Mouse (Mus musculus): ENCODE measurements around the gene E2f4. TPM values are rescaled to one million over a fixed set of nuclear protein-coding genes. Genes with fewer than 3 reads are reported as not detected.

Gene E2f4
- total and polyA plus RNA-seq, 3 experiments = 97.9 to 313 (median 98.5) TPM

DNA sequence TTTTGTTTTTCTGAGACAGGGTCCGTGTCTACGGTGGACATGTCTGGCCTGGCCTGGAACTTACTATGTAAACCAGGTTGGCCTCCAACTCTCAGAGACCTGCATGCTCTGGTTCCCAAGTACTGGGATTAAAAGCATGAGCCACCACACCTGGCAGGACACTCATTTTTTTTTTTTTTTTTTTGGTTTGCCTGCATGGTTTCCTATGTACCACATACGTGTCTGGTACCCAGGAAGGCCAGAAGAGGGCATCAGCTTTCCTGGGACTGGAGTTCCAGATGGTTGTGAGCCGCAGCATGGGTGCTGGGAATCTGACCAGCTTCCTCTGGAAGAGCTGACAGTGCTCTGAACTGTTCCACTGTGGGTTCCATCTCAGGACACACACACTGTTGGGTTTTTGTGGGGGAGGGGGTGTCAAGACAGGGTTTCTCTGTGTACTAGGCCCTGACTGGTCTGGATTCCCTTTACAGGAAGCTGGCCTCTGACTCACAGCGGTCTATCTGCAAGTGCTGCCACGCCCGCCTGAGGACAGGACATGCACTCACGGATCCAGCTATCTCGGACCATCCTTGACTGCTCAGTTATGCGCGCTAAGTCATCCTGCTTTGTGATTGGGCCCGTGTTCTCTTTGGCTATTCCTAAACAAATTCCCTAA is 36.0 kb upstream of the E2f4 start:
- H3K9me3 ChIP-seq (replicated peaks; ENCODE audit: insufficient read depth, low read length) = no peaks in the 10 kb centered on the region
- peaks cover 0 to 17% of the 10 kb centered on the region in 2 experiments; a peak in 2 of 4 replicates for H3K36me3 ChIP-seq (ENCODE audit: control insufficient read depth in 1 of 2, insufficient read depth in 2 of 2, low read length in 2 of 2)
- H3K4me1 ChIP-seq (ENCODE audit: control insufficient read depth in 1 of 2, insufficient read depth in 2 of 2, low read length in 2 of 2) = peaks cover 0 to 30% of the 10 kb centered on the region in 2 experiments; a peak in 2 of 4 replicates
- H3K79me2 ChIP-seq (ENCODE audit: control insufficient read depth, insufficient read depth, low read length, poor library complexity) = peaks cover 15% of the 10 kb centered on the region
- H3K27ac ChIP-seq (ENCODE audit: control insufficient read depth, low read depth, low read length) = peak overlapping the region; percentile 49
- peak; percentile 84 for DNase-seq (ENCODE audit: low read depth, low spot score)
- H3K9ac ChIP-seq (ENCODE audit: control insufficient read depth, low read depth, low read length, poor library complexity, severe bottlenecking) = no peak overlapping the region
- no peak overlapping the region for H3K4me3 ChIP-seq (ENCODE audit: control insufficient read depth in 1 of 2, insufficient read depth in 1 of 2, low read depth in 2 of 2, low read length in 2 of 2)
- H3K27me3 ChIP-seq (ENCODE audit: control insufficient read depth in 1 of 2, insufficient read depth in 2 of 2, low read length in 2 of 2) = no peaks in the 10 kb centered on the region
- TF ChIP-seq NELFE (IDR thresholded peaks at IDR 0.05; ENCODE audit: low read depth, low read length) = no peak
- no peak for TF ChIP-seq SMC3 (IDR thresholded peaks at IDR 0.05; ENCODE audit: low read depth, low read length)
- TF ChIP-seq TCF12 (IDR thresholded peaks at IDR 0.05; ENCODE audit: low read depth, low read length) = no peak
- no peak for TF ChIP-seq MAFK (IDR thresholded peaks at IDR 0.05; ENCODE audit: borderline replicate concordance, low read depth, low read length)
- TF ChIP-seq POLR2A (IDR thresholded peaks at IDR 0.05; ENCODE audit: control insufficient read depth in 1 of 2, insufficient read depth in 1 of 2, low read depth in 1 of 2, low read length in 2 of 2, poor library complexity in 1 of 2) = 0 out of 4 replicates have a peak, but pooled peaks of 1 of the 2 experiments have one; percentile 17
- TF ChIP-seq HCFC1 (IDR thresholded peaks at IDR 0.05; ENCODE audit: low read depth, low read length) = no peak
- TF ChIP-seq USF2 (IDR thresholded peaks at IDR 0.05; ENCODE audit: borderline replicate concordance in 1 of 2, insufficient read depth in 1 of 2, low read depth in 1 of 2, low read length in 2 of 2) = no peak
- TF ChIP-seq KAT2A (conservative IDR thresholded peaks at IDR 0.05; ENCODE audit: low read depth, low read length) = no peak
- TF ChIP-seq NRF1 (IDR thresholded peaks at IDR 0.05; ENCODE audit: insufficient read depth, low read depth, low read length, poor library complexity, severe bottlenecking) = no peak
- TF ChIP-seq EP300 (IDR thresholded peaks at IDR 0.05; ENCODE audit: low read depth in 1 of 2, low read length in 2 of 2) = peak; percentile 49 to 63
- TF ChIP-seq E2F4 (IDR thresholded peaks at IDR 0.05; ENCODE audit: borderline replicate concordance, low read depth, low read length) = no peak
- no peak for TF ChIP-seq BHLHE40 (IDR thresholded peaks at IDR 0.05; ENCODE audit: borderline replicate concordance, low read depth, low read length)
- TF ChIP-seq ZKSCAN1 (IDR thresholded peaks at IDR 0.05; ENCODE audit: low read depth, low read length) = no peak
- TF ChIP-seq RCOR1 (IDR thresholded peaks at IDR 0.05; ENCODE audit: low read depth, low read length) = no peak
- TF ChIP-seq ELF1 (IDR thresholded peaks at IDR 0.05; ENCODE audit: low read depth, low read length) = no peak
- no peak for TF ChIP-seq ETS1 (IDR thresholded peaks at IDR 0.05; ENCODE audit: low read depth, low read length)
- TF ChIP-seq POLR2AphosphoS5 (IDR thresholded peaks at IDR 0.05; ENCODE audit: borderline replicate concordance, low read depth, low read length) = no peak
- TF ChIP-seq ZC3H11A (IDR thresholded peaks at IDR 0.05; ENCODE audit: low read depth, low read length) = no peak
- TF ChIP-seq TBP (IDR thresholded peaks at IDR 0.05; ENCODE audit: low read depth, low read length) = 0 out of 2 replicates have a peak, but pooled peaks have one; percentile 40
- no peak for TF ChIP-seq MYC (IDR thresholded peaks at IDR 0.05; ENCODE audit: low read depth, low read length)
- TF ChIP-seq GABPA (IDR thresholded peaks at IDR 0.05; ENCODE audit: low read depth, low read length) = no peak
- TF ChIP-seq JUND (IDR thresholded peaks at IDR 0.05; ENCODE audit: low read depth, low read length) = no peak
- no peak for TF ChIP-seq CHD1 (IDR thresholded peaks at IDR 0.05; ENCODE audit: low read depth, low read length)
- TF ChIP-seq MAZ (IDR thresholded peaks at IDR 0.05; ENCODE audit: low read depth, low read length) = no peak
- TF ChIP-seq MXI1 (IDR thresholded peaks at IDR 0.05; ENCODE audit: low read depth, low read length) = no peak
- TF ChIP-seq ZNF384 (IDR thresholded peaks at IDR 0.05; ENCODE audit: low read depth, low read length) = peak; percentile 60
- TF ChIP-seq SIN3A (IDR thresholded peaks at IDR 0.05; ENCODE audit: low read length) = 0 out of 2 replicates have a peak, but pooled peaks have one; percentile 36
- TF ChIP-seq CTCF (IDR thresholded peaks at IDR 0.05 in 2 of 3, conservative IDR thresholded peaks at IDR 0.05 in 1 of 3; ENCODE audit: control insufficient read depth in 1 of 3, insufficient read depth in 1 of 3, low read depth in 2 of 3, low read length in 3 of 3, poor library complexity in 1 of 3, severe bottlenecking in 1 of 3) = peak; percentile 7 to 18 (median 17); a peak in 2 of 6 replicates
- TF ChIP-seq RAD21 (IDR thresholded peaks at IDR 0.05; ENCODE audit: low read depth, low read length) = no peak
- 0 out of 2 replicates have a peak, but pooled peaks have one; percentile 18 for TF ChIP-seq GATA1 (IDR thresholded peaks at IDR 0.05; ENCODE audit: low read depth, low read length)
- no peak for TF ChIP-seq UBTF (IDR thresholded peaks at IDR 0.05; ENCODE audit: borderline replicate concordance, insufficient read depth, low read depth, low read length)
- no peak for TF ChIP-seq USF1 (IDR thresholded peaks at IDR 0.05; ENCODE audit: low read depth, low read length)
- no peak for TF ChIP-seq CHD2 (IDR thresholded peaks at IDR 0.05; ENCODE audit: low read length)
- no peak for TF ChIP-seq MYB (IDR thresholded peaks at IDR 0.05; ENCODE audit: low read depth, low read length)
- no peak for TF ChIP-seq ZMIZ1 (IDR thresholded peaks at IDR 0.05; ENCODE audit: low read depth, low read length)
- 0 out of 2 replicates have a peak, but pooled peaks have one; percentile 10 for TF ChIP-seq TAL1 (IDR thresholded peaks at IDR 0.05; ENCODE audit: low read length)
- TF ChIP-seq MAX (IDR thresholded peaks at IDR 0.05; ENCODE audit: low read length) = no peak
